Mouse (Mus musculus) T-cell, adult 2 months (primary cell): ENCODE results near the gene Prkce.

Experiments
- DNase-seq: peaks from one replicate; pipeline ENCODE4 v3.0.0; 2022; ENCODE audit warnings: low spot score

The Prkce gene

DNA sequence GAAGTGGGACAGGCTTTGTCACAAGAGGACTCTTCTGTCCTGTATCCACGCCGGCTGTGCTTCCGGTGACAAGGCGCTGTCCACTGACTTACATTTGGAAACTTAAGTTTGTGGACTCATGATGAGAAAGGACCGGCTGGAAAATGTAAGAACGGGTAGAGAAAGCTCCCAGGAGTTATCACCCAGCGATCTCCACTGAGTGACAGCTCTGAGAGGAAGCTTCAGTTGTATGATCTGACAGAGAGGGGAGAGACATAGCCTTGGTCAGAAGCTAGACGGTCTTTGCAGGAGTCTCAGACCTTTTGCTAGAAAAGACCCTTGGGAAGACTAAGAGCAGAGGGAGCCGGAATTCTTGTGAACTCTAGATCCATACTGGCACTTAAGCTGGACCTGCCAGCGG is 322.2 kb downstream of the Prkce start:
- DNase-seq = no peak

GRCm38 (mm10) chr17:86492376-86492775 is 324.8 kb downstream of the Prkce start:
- no peak for DNase-seq

DNA sequence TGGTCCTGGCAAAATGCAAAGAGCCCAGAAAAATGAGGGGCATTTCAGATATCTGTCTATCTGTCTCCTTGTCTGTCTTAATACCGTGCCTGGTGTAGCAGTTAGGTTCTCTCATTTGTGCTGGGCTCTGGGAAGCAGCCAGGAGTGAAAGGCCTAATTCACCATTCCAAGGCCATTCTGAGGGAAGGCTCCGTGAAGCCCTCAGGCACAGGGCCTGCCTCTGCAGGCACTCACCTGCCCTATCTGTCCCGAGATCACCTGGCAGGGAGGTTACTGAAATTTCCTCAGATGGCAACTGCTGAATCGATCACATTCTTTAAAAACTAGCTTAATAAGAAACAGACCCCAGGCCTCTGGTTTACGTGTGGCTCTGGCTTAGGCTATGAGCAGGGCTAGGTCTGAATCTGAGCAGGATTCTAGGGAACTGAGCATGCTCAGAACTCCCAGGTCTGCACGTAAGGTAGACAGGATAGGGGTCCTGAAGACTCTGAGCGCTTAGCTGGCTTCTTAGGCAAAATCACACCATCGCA is 326.4 kb downstream of the Prkce start:
- DNase-seq = no peak

DNA sequence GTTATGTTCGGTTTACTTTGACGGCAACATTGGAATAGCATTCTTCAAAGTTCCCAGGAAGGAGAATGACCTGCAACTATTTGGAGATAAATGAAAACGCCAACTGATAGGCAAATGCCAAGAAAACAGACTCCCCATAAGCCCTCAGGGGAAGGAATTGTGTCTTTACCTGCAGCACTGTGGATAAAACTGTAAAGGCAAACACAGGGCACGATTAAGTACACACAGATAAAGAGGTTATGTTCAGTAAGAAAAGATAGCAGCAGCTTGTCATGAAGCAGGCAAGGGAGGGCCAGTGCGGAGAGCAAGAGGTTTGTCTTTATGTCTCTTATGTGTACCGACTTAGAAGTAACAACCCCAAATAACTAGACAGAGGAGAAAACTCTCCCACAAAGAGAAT is 326.9 kb downstream of the Prkce start:
- no peak for DNase-seq

DNA sequence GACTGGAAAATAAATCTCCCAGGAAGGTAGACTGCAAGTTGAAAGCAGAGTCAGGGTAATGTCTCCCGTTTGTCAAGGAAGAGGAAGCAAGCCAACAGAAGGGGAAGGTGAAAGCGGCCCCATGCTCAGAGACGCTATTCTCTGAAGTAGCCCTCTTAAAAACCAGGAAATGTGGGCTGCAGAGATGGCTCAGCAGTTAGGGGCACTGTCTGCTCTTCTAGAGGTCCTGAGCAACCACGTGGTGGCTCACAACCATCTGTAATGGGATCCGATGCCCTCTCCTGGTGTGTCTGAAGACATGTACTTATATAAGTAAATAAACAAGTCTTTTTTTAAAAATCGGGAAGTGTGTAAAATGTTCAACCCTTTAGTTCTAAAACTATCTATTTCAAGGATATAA is 327.3 kb downstream of the Prkce start:
- DNase-seq = no peak

DNA sequence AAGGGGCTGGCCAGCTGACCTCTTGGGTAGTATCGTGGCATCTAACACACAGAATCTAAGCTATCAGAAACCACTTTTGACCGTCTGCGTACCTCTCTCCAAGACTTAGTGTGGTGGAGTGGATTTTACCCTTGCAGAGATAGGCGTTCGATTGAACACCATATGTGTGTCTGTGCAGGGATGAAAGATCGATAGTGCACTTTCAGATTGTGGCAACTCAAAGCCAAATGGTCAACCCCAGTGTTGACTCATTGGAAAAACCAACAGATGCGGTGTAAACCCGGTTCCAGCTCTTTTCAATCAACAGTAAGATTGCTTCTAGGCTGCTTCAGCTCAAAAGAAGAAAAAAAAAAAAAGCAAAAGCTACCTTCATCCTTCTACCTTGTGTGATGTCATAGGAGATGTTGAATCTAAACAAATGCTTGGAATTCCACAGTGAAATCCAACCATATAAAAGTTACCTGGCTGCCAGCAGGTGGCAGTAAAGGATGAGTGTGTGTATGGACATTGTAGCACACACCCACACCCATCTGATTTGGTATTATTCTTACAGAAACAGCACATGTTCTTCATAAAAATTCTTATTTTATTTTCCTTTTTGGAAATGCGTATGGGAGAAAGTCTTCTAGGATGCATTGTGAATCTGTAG is 328.7 kb downstream of the Prkce start:
- no peak for DNase-seq

DNA sequence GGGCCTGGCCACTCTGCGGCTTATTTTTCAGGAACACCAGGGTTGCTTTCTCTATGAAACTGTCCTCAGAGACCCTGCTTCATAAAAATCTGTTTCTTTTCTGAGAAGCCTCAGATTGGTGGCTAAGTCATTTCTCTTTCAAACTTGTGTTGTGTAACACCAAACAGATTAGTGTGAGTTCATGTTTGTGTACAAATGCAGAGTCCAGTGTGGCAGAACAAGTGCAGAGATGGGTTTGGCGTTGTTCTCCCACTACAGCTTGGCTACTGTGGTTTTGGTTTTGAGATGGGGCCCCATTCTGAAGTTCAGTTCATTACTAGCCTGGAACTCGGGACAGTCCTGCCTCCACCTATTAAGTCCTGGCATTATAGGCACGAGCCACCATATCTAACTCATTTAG is 329.7 kb downstream of the Prkce start:
- DNase-seq = no peak

DNA sequence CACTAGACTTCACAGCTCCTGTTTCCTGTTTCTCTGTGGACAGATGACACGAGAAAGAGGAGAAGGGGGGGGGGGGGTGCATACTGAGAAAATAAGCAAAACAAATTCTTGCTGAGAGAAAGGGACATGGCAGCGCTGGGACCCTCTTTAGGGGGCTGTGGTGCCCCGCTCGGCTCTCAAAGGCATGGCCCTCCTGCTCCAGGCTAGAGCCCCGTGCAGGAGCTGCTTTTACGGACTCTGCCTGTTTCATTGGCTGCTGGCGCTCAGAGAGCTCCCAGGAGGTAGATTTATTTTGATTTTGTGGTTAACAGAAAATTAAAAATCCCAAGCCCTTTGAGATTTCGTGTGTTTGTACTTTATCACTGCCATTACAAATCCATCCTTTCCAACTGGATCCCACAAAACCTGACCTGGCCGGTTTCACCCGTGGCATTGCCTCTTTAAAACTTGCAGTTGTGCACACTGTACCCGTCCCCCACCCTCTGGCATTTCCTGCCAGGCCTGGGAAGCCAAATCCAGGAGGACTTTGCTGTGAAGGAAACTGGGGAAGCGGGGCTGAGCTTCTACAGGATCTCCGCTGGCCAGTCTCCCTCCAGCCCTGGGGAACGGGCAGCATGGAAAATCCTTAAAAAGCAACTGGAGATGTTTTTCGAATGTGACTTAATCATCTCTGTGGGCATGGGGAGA is 331.9 kb downstream of the Prkce start:
- no peak for DNase-seq

- no peak for DNase-seq
Measured at GRCm38 (mm10) chr17:86501393-86501792, 333.8 kb downstream of the Prkce start.

- no peak for DNase-seq
Measured at GRCm38 (mm10) chr17:86503208-86503897, 335.8 kb downstream of the Prkce start.

DNA sequence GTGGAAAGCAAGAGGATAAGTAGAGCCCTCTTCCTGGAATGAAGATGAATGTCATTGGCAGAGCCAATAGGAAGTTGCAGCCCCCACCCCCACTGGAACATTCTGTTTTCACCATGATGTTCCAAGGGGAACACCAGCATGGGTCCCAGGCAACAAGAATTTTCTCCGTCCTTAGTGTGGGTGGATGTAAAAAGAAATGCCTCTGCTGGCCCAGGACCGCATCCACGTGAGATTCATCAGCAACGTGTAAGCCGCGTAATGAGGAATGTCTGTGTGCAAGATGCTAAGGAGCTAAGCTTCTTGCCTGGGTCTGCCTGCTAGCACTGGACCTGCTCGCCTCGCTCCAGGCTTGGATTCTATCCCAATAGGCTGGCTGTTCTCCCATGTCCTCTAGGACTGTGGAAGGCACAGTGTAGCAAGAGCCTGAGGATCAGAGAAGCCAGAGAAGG is 337.6 kb downstream of the Prkce start, which contains the start of gene Gm10309:
TSS of gene Gm10309 (minus strand) at position 50 of the 449 bp plus-strand sequence.
- no peak for DNase-seq

DNA sequence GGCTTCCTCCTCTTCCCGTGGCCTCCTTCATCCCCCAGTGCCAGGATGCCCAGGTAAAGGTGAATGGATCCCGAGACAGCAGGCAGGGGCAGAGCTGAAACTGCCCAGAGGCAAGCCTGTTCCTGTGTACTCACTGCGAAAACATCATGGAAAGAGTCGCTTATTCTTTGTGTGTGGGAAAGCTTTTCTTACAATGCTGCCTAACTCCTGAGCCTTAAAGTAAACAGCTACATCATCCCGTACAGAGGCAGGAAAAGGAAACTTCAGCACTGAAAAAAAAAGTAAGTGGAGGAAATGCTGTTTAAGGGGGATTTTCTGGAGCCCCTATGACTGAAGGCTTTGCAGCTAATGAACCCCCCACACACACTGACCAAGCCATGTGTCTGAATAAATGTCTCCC is 339.3 kb downstream of the Prkce start:
- no peak for DNase-seq

DNA sequence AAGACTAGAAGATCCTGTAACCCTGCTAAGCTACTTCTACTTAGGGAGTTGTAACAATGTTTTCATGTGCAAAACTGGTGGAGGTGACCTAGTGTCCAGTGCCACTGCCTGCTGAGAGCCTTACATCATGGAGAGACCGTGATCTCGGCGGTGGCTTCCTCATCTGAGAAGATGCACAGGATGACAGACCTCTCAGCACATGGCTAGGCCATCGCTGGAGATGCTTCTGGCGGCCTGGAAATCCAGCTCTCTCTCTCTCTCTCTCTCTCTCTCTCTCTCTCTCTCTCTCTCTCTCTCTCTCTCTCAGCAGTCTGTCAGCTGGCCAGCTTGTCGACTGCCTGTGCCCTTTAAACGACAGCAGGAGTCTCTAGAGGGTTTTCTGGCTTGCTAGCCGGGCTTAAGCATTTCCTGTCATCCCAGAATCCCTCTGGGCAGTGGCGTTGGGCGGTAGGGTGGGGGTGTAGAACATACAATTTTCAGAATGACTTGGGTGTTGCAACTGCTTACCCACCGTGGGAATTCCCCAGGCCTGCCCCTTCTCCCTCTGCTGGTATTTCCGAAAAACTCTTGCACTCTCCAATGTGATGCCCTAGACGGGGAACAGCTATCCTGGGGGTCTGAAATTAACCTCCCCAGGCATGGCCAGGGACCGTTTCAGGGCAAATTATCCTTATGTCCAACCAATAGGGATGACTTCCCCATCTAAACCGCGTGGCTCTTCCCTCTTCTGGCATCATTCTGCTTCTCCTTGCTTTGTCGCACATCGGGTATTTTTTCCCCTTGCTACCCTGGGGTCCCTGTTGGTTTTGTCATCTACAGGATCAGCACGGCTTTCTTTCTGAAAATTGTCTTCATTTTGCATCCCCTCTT is 340.0 kb downstream of the Prkce start:
- no peak for DNase-seq

GRCm38 (mm10) chr17:86508212-86508490 is 340.6 kb downstream of the Prkce start:
- DNase-seq = no peak

- no peak for DNase-seq
Measured at GRCm38 (mm10) chr17:86509871-86510270, 342.3 kb downstream of the Prkce start.

DNA sequence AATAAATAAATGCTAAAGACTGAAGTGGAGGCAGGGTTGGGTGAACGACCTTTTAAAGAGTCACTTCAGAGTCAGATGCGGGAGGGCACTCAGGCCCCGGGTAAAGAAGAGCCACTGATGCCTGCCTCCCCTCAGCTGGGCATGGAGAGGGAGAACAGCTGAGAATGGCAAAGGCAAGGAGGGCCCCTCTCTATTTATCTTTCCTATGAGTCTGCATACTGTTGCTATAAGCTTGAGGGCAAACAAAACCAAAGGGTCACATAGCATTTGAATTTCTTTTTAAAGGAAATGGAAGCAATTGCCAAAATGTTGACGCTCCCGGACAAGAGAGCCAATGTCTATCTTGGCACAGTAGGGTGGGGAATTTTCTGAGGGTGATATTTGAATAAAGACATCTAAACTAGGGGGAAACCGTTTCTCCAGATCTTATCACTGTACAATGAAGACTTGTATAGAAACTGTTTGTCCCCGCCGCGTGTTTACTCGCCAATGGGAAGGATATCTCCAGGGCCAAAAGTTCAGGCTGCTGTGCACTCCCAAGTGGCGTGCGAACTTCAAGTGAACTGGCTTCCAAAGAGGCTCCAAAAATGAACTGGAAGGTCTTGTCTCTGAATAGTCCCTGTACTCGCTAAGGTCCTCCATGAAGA is 347.5 kb downstream of the Prkce start:
- no peak for DNase-seq

DNA sequence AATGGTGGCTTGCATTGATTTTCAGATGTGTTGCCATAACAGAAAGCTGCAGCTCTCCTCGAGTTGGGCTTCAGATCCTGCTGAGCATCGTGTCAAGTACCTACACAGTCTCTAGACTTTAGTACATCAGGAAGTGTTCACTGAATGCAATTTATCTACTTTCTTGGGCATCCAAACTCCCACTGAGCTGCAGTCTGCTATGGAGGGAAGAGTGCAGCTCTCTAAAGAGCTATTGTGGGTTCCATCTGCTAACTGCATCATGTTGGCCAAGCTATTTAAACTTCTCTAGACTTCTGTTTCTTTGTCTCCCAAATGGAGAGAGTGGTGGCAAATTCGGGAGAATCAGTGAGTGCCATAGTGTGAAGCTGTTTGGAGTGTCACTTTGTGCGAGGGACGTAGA is 349.0 kb downstream of the Prkce start:
- no peak for DNase-seq

DNA sequence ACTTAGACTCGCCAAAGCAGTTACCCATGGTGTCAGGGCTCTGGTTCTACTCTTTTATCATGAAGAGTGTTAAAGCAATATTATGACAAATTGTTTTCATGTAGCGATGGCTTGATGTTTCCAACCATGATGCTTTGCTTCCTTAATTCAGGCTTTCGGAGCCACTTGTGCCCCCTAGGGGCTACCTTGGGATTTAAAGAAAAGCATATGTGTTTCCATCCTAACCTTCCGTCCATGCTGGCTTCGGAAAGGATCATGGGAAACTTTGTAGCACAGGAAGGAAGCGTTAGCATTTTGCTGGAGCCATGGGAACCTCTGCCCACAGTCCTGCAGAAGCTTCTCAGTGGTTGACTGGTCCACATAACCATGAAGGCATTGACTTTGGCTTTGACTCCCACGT is 351.0 kb downstream of the Prkce start:
- DNase-seq = no peak

- no peak for DNase-seq
Measured at GRCm38 (mm10) chr17:86521252-86521651, 353.7 kb downstream of the Prkce start.

- DNase-seq = no peak
Measured at GRCm38 (mm10) chr17:86522649-86523048, 355.1 kb downstream of the Prkce start.

- DNase-seq = no peak
Measured at GRCm38 (mm10) chr17:86523374-86523773, 355.8 kb downstream of the Prkce start.

GRCm38 (mm10) chr17:86523843-86524242 is 356.3 kb downstream of the Prkce start:
- DNase-seq = no peak
